Mouse (Mus musculus) MEL (cell line): ENCODE measurements at regions not wholly inside any gene's neighbourhood (a gene's known extent, or its start where the extent isn't known, plus 50 kb on each side); places are given as distances from the start of the nearest gene placed in this dataset.
A peak's percentile ranks its signal among the peaks of the same experiment; 100 is the strongest.

Experiments
- DNase-seq: peaks from one replicate; pipeline ENCODE4 v3.0.0; 2011; ENCODE audit warnings: low read depth, low spot score
- H3K27ac ChIP-seq: 2 replicates; pipeline ENCODE4 v1.5.1; 2012; ENCODE audit warnings: low read depth, mild to moderate bottlenecking, control low read depth, low read length, moderate library complexity; ENCODE audit not compliant: control insufficient read depth
- H3K27me3 ChIP-seq, 2 experiments: fragments of 150-350 bp in 1 of 2; sonication (generic) in 1 of 2; 2 replicates each; pipeline ENCODE4 v1.6.1; 2012; ENCODE audit warnings: low read length in 2 of 2, mild to moderate bottlenecking in 2 of 2, improper control_type of control experiment in 1 of 2, moderate library complexity in 1 of 2; ENCODE audit not compliant: insufficient read depth in 2 of 2, control insufficient read depth in 1 of 2
- H3K36me3 ChIP-seq, 2 experiments: 2 replicates each; pipeline ENCODE4 v1.6.1; 2012 to 2014; ENCODE audit warnings: low read length in 2 of 2, improper control_type of control experiment in 1 of 2, inconsistent platforms in 1 of 2, mild to moderate bottlenecking in 1 of 2; ENCODE audit not compliant: insufficient read depth in 2 of 2, control insufficient read depth in 1 of 2
- H3K4me1 ChIP-seq, 2 experiments: fragments of 150-350 bp in 1 of 2; sonication (generic) in 1 of 2; 2 replicates each; pipeline ENCODE4 v1.6.1; 2012; ENCODE audit warnings: low read length in 2 of 2, improper control_type of control experiment in 1 of 2, mild to moderate bottlenecking in 1 of 2; ENCODE audit not compliant: insufficient read depth in 2 of 2, control insufficient read depth in 1 of 2
- H3K4me3 ChIP-seq, 2 experiments: fragments of 150-350 bp in 1 of 2; sonication (generic) in 1 of 2; 2 replicates each; pipeline ENCODE4 v1.5.1; 2012; ENCODE audit warnings: low read depth in 2 of 2, low read length in 2 of 2, mild to moderate bottlenecking in 2 of 2, moderate library complexity in 2 of 2, control low read depth in 1 of 2, improper control_type of control experiment in 1 of 2; ENCODE audit not compliant: control insufficient read depth in 1 of 2, insufficient read depth in 1 of 2
- H3K79me2 ChIP-seq: 2 replicates; pipeline ENCODE4 v1.6.1; 2012; ENCODE audit warnings: mild to moderate bottlenecking, low read length, moderate library complexity; ENCODE audit not compliant: control insufficient read depth, poor library complexity, insufficient read depth
- H3K9ac ChIP-seq: 2 replicates; pipeline ENCODE4 v1.6.1; 2012; ENCODE audit warnings: low read depth, mild to moderate bottlenecking, control low read depth, low read length, moderate library complexity; ENCODE audit not compliant: control insufficient read depth, poor library complexity, severe bottlenecking
- H3K9me3 ChIP-seq: fragments of 150-350 bp; sonication (generic); replicated peaks from 2 replicates; pipeline ENCODE4 v1.6.1; 2012; ENCODE audit warnings: mild to moderate bottlenecking, low read length, improper control_type of control experiment, moderate library complexity; ENCODE audit not compliant: insufficient read depth
- BHLHE40 ChIP-seq: IDR thresholded peaks from 2 replicates; pipeline ENCODE4 v1.6.1; 2012; ENCODE audit warnings: low read depth, mild to moderate bottlenecking, inconsistent platforms, low read length, improper control_type of control experiment, borderline replicate concordance
- CHD1 ChIP-seq: IDR thresholded peaks from 2 replicates; pipeline ENCODE4 v1.6.1; 2012; ENCODE audit warnings: low read depth, mild to moderate bottlenecking, inconsistent platforms, low read length, improper control_type of control experiment
- E2F4 ChIP-seq: IDR thresholded peaks from 2 replicates; pipeline ENCODE4 v1.6.1; 2011; ENCODE audit warnings: low read depth, low read length, improper control_type of control experiment, borderline replicate concordance
- ELF1 ChIP-seq: IDR thresholded peaks from 2 replicates; pipeline ENCODE4 v1.6.1; 2014; ENCODE audit warnings: low read depth, mild to moderate bottlenecking, inconsistent platforms, low read length, improper control_type of control experiment, moderate library complexity
- EP300 ChIP-seq, 2 experiments: IDR thresholded peaks; 2 replicates each; pipeline ENCODE4 v1.6.1; 2011; ENCODE audit warnings: improper control_type of control experiment in 2 of 2, low read length in 2 of 2, low read depth in 1 of 2, mild to moderate bottlenecking in 1 of 2
- ETS1 ChIP-seq: IDR thresholded peaks from 2 replicates; pipeline ENCODE4 v1.6.1; 2012; ENCODE audit warnings: low read depth, mild to moderate bottlenecking, inconsistent platforms, low read length, improper control_type of control experiment, moderate library complexity
- GABPA ChIP-seq: IDR thresholded peaks from 2 replicates; pipeline ENCODE4 v1.6.1; 2012; ENCODE audit warnings: low read depth, mild to moderate bottlenecking, inconsistent platforms, low read length, improper control_type of control experiment, moderate library complexity
- HCFC1 ChIP-seq: IDR thresholded peaks from 2 replicates; pipeline ENCODE4 v1.6.1; 2012; ENCODE audit warnings: low read depth, mild to moderate bottlenecking, inconsistent platforms, low read length, improper control_type of control experiment, moderate library complexity
- JUND ChIP-seq: IDR thresholded peaks from 2 replicates; pipeline ENCODE4 v1.6.1; 2011; ENCODE audit warnings: low read depth, mild to moderate bottlenecking, improper control_type of control experiment, low read length
- KAT2A ChIP-seq: conservative IDR thresholded peaks from 2 replicates; pipeline ENCODE4 v1.6.1; 2012; ENCODE audit warnings: low read depth, low read length, improper control_type of control experiment, inconsistent platforms
- MAZ ChIP-seq: IDR thresholded peaks from 2 replicates; pipeline ENCODE4 v1.6.1; 2012; ENCODE audit warnings: low read depth, mild to moderate bottlenecking, inconsistent platforms, low read length, improper control_type of control experiment
- MXI1 ChIP-seq: IDR thresholded peaks from 2 replicates; pipeline ENCODE4 v1.6.1; 2011; ENCODE audit warnings: mild to moderate bottlenecking, low read depth, low read length, improper control_type of control experiment
- NELFE ChIP-seq: IDR thresholded peaks from 2 replicates; pipeline ENCODE4 v1.6.1; 2011; ENCODE audit warnings: low read depth, low read length, improper control_type of control experiment
- NRF1 ChIP-seq: IDR thresholded peaks from 2 replicates; pipeline ENCODE4 v1.6.1; 2014; ENCODE audit warnings: low read depth, mild to moderate bottlenecking, inconsistent platforms, low read length, improper control_type of control experiment, moderate library complexity; ENCODE audit not compliant: poor library complexity, insufficient read depth, severe bottlenecking
- RCOR1 ChIP-seq: IDR thresholded peaks from 2 replicates; pipeline ENCODE4 v1.6.1; 2012; ENCODE audit warnings: low read depth, mild to moderate bottlenecking, inconsistent platforms, low read length, improper control_type of control experiment
- SIN3A ChIP-seq: IDR thresholded peaks from 2 replicates; pipeline ENCODE4 v1.6.1; 2012; ENCODE audit warnings: low read length, improper control_type of control experiment, inconsistent platforms
- TAL1 ChIP-seq: IDR thresholded peaks from 2 replicates; pipeline ENCODE4 v1.6.1; 2012; ENCODE audit warnings: mild to moderate bottlenecking, inconsistent platforms, low read length, moderate library complexity, mixed read lengths
- TBP ChIP-seq: IDR thresholded peaks from 2 replicates; pipeline ENCODE4 v1.8.0; 2011; ENCODE audit warnings: low read depth, low read length, improper control_type of control experiment
- TCF12 ChIP-seq: IDR thresholded peaks from 2 replicates; pipeline ENCODE4 v1.6.1; 2014; ENCODE audit warnings: low read depth, mild to moderate bottlenecking, inconsistent platforms, low read length, improper control_type of control experiment, moderate library complexity
- UBTF ChIP-seq: IDR thresholded peaks from 2 replicates; pipeline ENCODE4 v1.6.1; 2012; ENCODE audit warnings: low read depth, mild to moderate bottlenecking, inconsistent platforms, low read length, improper control_type of control experiment, moderate library complexity, borderline replicate concordance; ENCODE audit not compliant: insufficient read depth
- USF1 ChIP-seq: IDR thresholded peaks from 2 replicates; pipeline ENCODE4 v1.6.1; 2014; ENCODE audit warnings: low read depth, mild to moderate bottlenecking, inconsistent platforms, low read length, improper control_type of control experiment, moderate library complexity
- USF2 ChIP-seq, 2 experiments: IDR thresholded peaks; 2 replicates each; pipeline ENCODE4 v1.6.1; 2011 to 2012; ENCODE audit warnings: improper control_type of control experiment in 2 of 2, low read length in 2 of 2, borderline replicate concordance in 1 of 2, inconsistent platforms in 1 of 2, low read depth in 1 of 2, mild to moderate bottlenecking in 1 of 2; ENCODE audit not compliant: insufficient read depth in 1 of 2
- ZKSCAN1 ChIP-seq: IDR thresholded peaks from 2 replicates; pipeline ENCODE4 v1.6.1; 2012; ENCODE audit warnings: low read depth, mild to moderate bottlenecking, inconsistent platforms, low read length, improper control_type of control experiment, moderate library complexity
- ZNF384 ChIP-seq: IDR thresholded peaks from 2 replicates; pipeline ENCODE4 v1.6.1; 2012; ENCODE audit warnings: low read depth, mild to moderate bottlenecking, inconsistent platforms, low read length, improper control_type of control experiment

DNA sequence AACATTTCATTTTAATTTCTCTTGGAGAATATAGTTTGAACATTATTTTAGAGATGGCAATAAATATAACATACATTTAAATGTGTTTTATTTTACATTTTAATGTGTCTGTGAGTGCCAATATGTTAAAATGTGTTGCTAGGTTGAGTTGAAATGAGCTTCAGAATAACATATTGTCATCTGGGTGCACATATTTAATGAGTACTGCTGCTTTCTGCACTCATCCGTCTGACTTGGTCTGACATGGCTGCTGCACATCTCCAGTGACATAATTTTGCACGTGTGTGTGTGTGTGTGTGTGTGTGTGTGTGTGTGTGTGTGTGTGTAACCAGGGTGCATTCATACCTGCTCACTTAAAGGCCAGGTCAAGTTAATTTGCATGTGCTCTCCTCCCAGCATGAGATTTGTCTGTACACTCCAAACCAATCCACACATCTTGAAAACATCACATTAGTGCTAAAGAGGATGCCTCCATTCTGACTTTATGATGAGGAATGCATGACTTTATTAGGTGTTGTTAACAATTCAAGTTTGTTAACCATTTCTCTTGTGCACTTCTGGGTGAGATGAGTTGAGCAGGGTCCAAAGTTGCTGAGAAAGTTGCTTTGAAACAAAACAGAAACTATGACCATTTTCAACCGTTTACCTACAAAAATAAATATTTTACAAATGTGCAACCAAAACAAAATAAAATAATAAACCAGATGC is 334.6 kb downstream of the C1d start (continued):
- no peak for TF ChIP-seq GABPA
- no peak for TF ChIP-seq ZKSCAN1
- TF ChIP-seq ETS1 = no peak

- Histone ChIP-seq H3K79me2 (no peaks in the 10 kb centered on the region), H3K27me3 (no peaks in the 10 kb centered on the region), H3K9me3 (no peaks in the 10 kb centered on the region), H3K27ac (no peak overlapping the region), H3K4me3 (no peak overlapping the region), H3K9ac (no peak overlapping the region), H3K36me3 (no peaks in the 10 kb centered on the region), H3K4me1 (no peaks in the 10 kb centered on the region)
- no peak for DNase-seq
- TF ChIP-seq NELFE = no peak
- TF ChIP-seq SIN3A = no peak
- no peak for TF ChIP-seq USF1
- TF ChIP-seq MXI1 = no peak
- no peak for TF ChIP-seq ETS1
- TF ChIP-seq EP300 (IDR thresholded peaks at IDR 0.05; ENCODE audit: low read depth in 1 of 2, low read length in 2 of 2) = no peak
- no peak for TF ChIP-seq UBTF
These were observed 346.5 kb downstream of the C1d start for GRCm38 (mm10) chr11:17603726-17604493.

GRCm38 (mm10) chr11:17620462-17621248 is 333.0 kb downstream of the Etaa1 start:
- peaks cover 17 to 24% of the 10 kb centered on the region in 2 experiments for H3K36me3 ChIP-seq
- H3K27ac ChIP-seq = no peak overlapping the region
- DNase-seq = peak; percentile 13
- H3K27me3 ChIP-seq = no peaks in the 10 kb centered on the region
- H3K9ac ChIP-seq = no peak overlapping the region
- H3K79me2 ChIP-seq = peaks cover 39% of the 10 kb centered on the region
- no peaks in the 10 kb centered on the region for H3K4me1 ChIP-seq
- TF ChIP-seq USF2 (IDR thresholded peaks at IDR 0.05; ENCODE audit: borderline replicate concordance in 1 of 2, insufficient read depth in 1 of 2, low read depth in 1 of 2, low read length in 2 of 2) (no peak), MXI1 (no peak), TAL1 (no peak), ELF1 (no peak), BHLHE40 (no peak), JUND (no peak), SIN3A (no peak), RCOR1 (no peak), HCFC1 (no peak), E2F4 (no peak), NRF1 (no peak), ZNF384 (no peak), KAT2A (no peak), TCF12 (no peak), CHD1 (no peak), NELFE (no peak), ETS1 (no peak), TBP (no peak), MAZ (no peak)
- TF ChIP-seq, all 39 proteins: peak for 0
- no peak overlapping the region for H3K4me3 ChIP-seq
- no peaks in the 10 kb centered on the region for H3K9me3 ChIP-seq
